Mouse (Mus musculus) central nervous system, embryonic 18 days (tissue): ENCODE measurements around the gene Atp8b5. TPM values are rescaled to one million over a fixed set of nuclear protein-coding genes. Genes with fewer than 3 reads are reported as not detected.

ENCODE experiments used
- polyA plus RNA-seq: library from polyadenylated mRNA; depleted of rRNA; stranded (reverse); fragments of >200 nt; gene quantifications from 2 replicates; pipeline ENCODE4 v1.2.3, GENCODE M21; 2012; rRNA removed

Atp8b5 gene
- polyA plus RNA-seq = 1.2 and 1.4 TPM in 2 replicates

DNA sequence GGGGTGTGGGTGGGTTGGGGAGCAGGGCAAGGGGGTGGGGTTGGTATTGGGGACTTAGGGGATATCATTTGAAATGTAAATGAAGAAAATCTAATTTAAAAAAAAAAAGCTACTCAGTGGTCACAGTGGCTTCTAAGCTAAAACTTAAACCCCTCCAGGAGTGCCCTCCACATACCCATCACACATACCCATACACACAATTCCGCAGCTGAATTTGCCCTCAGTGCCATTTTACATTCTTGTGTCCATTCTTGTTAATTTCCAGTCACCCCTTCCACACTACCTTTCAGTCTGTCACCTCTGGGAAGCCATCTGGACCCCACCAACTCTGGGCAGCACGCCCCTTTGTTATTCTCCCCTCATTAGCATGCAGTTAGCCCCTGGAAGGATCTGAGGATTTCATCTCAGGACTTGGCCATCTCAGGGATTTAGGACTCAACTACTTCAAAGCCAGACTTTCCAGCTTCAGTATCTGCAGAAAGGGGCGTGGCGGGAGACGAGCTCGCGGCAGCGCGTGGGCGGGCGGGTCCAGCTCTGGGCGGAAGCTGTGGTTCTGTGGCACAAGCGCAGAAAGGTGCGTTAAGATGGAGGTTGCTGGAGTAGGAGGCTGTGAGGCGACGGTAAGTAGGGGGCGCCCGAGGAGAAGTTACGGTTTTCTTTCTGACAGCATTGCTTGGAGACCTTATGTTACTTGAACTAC is at the start of gene Atp8b5:
Atp8b5 (plus strand) TSS at position 537 of the 700 bp plus-strand sequence.

GRCm38 (mm10) chr4:43381408-43382154 is 114.6 kb downstream of the Atp8b5 start, which contains the start of gene Rusc2:
TSS of gene Rusc2 (plus strand) at chr4:43381979.

Other genes starting within 250 kb of the Atp8b5 start
- 23.3 and 27.1 TPM in 2 replicates for gene Pigo, start 241.3 kb upstream of the Atp8b5 start, polyA plus RNA-seq
- gene Stoml2, start 235.4 kb upstream of the Atp8b5 start, polyA plus RNA-seq = 121 and 135 TPM in 2 replicates
- 34.5 and 42.5 TPM in 2 replicates for gene Fam214b, start 220.9 kb upstream of the Atp8b5 start, polyA plus RNA-seq
- 59.2 and 60.2 TPM in 2 replicates for gene Unc13b, start 208.2 kb upstream of the Atp8b5 start, polyA plus RNA-seq
- gene Rusc2, start 114.8 kb downstream of the Atp8b5 start, polyA plus RNA-seq = 49.6 and 65.2 TPM in 2 replicates
- gene Fam166b, start 162.0 kb downstream of the Atp8b5 start, polyA plus RNA-seq = 2.2 and 2.9 TPM in 2 replicates
- 71.9 and 81.1 TPM in 2 replicates for gene Tesk1, start 174.8 kb downstream of the Atp8b5 start, polyA plus RNA-seq
- 0.18 and 0.72 TPM in 2 replicates for gene Cd72, start 187.5 kb downstream of the Atp8b5 start, polyA plus RNA-seq
- gene Sit1, start 216.6 kb downstream of the Atp8b5 start, polyA plus RNA-seq = 0.09 and 0.19 TPM in 2 replicates
- 101 and 113 TPM in 2 replicates for gene Ccdc107, start 225.7 kb downstream of the Atp8b5 start, polyA plus RNA-seq
- gene Arhgef39, start 232.5 kb downstream of the Atp8b5 start, polyA plus RNA-seq = 10.2 and 13.0 TPM in 2 replicates
- gene Car9, start 239.8 kb downstream of the Atp8b5 start, polyA plus RNA-seq = 0.35 and 0.60 TPM in 2 replicates